Mouse (Mus musculus) erythroblast, adult 5-6 weeks (primary cell): Measurements from ENCODE around the gene Cnnm2. TPM values are rescaled to one million over a fixed set of nuclear protein-coding genes. Genes with fewer than 3 reads are reported as not detected.

Source experiments
- ATAC-seq: replicated peaks from 2 replicates; pipeline ENCODE4 v1.8.0; 2016; ENCODE audit warnings: moderate number of reproducible peaks, mild to moderate bottlenecking, moderate TSS enrichment, inconsistent platforms; ENCODE audit not compliant: poor library complexity, low FRiP score, severe bottlenecking
- total RNA-seq, 2 experiments: library from RNA; stranded (forward) in 1 of 2; stranded (reverse) in 1 of 2; fragments of 150-400 nt in 1 of 2; fragments of 200-764, 138-1000 nt in 1 of 2; gene quantifications; 2 replicates each; pipeline versions ENCODE4 v1.2.3 to v1.2.4; 2015 to 2017; ENCODE audit warnings: low replicate concordance in 2 of 2

The Cnnm2 gene
- total RNA-seq, 2 experiments from 2014 or later: 34.0 to 51.7 TPM

GRCm38 (mm10) chr19:46905383-46905782 is 144.0 kb downstream of the Cnnm2 start:
- peak; percentile 90 for ATAC-seq

- peak; percentile 24; the same call in 1 of the 2 replicates for ATAC-seq
These were observed 144.6 kb downstream of the Cnnm2 start for GRCm38 (mm10) chr19:46905971-46906370.

GRCm38 (mm10) chr19:46908207-46908606 is 146.8 kb downstream of the Cnnm2 start:
- no peak for ATAC-seq

GRCm38 (mm10) chr19:46908977-46909376 is 147.6 kb downstream of the Cnnm2 start:
- ATAC-seq: no peak

GRCm38 (mm10) chr19:46911492-46911891 is 150.1 kb downstream of the Cnnm2 start:
- no peak for ATAC-seq

- no peak for ATAC-seq
These were observed 152.2 kb downstream of the Cnnm2 start for GRCm38 (mm10) chr19:46913626-46914025.

GRCm38 (mm10) chr19:46915406-46916080 is 154.1 kb downstream of the Cnnm2 start:
- peak; percentile 56; the same call in 1 of the 2 replicates for ATAC-seq

GRCm38 (mm10) chr19:46920571-46920970 is 159.2 kb downstream of the Cnnm2 start:
- ATAC-seq: no peak

- ATAC-seq: peak; percentile 80
These were observed 165.0 kb downstream of the Cnnm2 start for GRCm38 (mm10) chr19:46926357-46926756.

GRCm38 (mm10) chr19:46926951-46927350 is 165.6 kb downstream of the Cnnm2 start:
- no peak for ATAC-seq

GRCm38 (mm10) chr19:46928136-46928535 is 166.7 kb downstream of the Cnnm2 start:
- no peak for ATAC-seq

- ATAC-seq: no peak
These were observed 167.7 kb downstream of the Cnnm2 start for GRCm38 (mm10) chr19:46929044-46929587.

Other genes starting within 250 kb of the Cnnm2 start
- 4.2 and 5.9 TPM in 2 replicates for gene Arl3, start 188.4 kb upstream of the Cnnm2 start, total RNA-seq (2015; ENCODE audit: low replicate concordance)
- 3.2 and 4.2 TPM in 2 replicates for gene Arl3, start 188.4 kb upstream of the Cnnm2 start, total RNA-seq (2017; ENCODE audit: low replicate concordance)
- gene Sfxn2, start 188.2 kb upstream of the Cnnm2 start, total RNA-seq (2015; ENCODE audit: low replicate concordance): 1.9 TPM in 2 replicates
- 2.9 and 3.9 TPM in 2 replicates for gene Sfxn2, start 188.2 kb upstream of the Cnnm2 start, total RNA-seq (2017; ENCODE audit: low replicate concordance)
- 5.2 and 7.9 TPM in 2 replicates for gene Wbp1l, start 162.5 kb upstream of the Cnnm2 start, total RNA-seq (2015; ENCODE audit: low replicate concordance)
- 8.2 and 9.8 TPM in 2 replicates for gene Wbp1l, start 162.5 kb upstream of the Cnnm2 start, total RNA-seq (2017; ENCODE audit: low replicate concordance)
- not detected in 2 replicates for gene Cyp17a1, start 88.4 kb upstream of the Cnnm2 start, total RNA-seq (2015; ENCODE audit: low replicate concordance)
- gene Cyp17a1, start 88.4 kb upstream of the Cnnm2 start, total RNA-seq (2017; ENCODE audit: low replicate concordance): not detected in 2 replicates
- gene Borcs7, start 71.7 kb upstream of the Cnnm2 start, total RNA-seq (2015; ENCODE audit: low replicate concordance): 0.63 TPM in 1 of 2 replicates, not detected in the other
- 0.28 and 0.85 TPM in 2 replicates for gene Borcs7, start 71.7 kb upstream of the Cnnm2 start, total RNA-seq (2017; ENCODE audit: low replicate concordance)
- 2.9 TPM in 2 replicates for gene As3mt, start 54.1 kb upstream of the Cnnm2 start, total RNA-seq (2015; ENCODE audit: low replicate concordance)
- 4.2 and 5.9 TPM in 2 replicates for gene As3mt, start 54.1 kb upstream of the Cnnm2 start, total RNA-seq (2017; ENCODE audit: low replicate concordance)